Mouse (Mus musculus) spleen, adult 2 months (tissue): ENCODE results near the gene Tmem242. TPM values are rescaled to one million over a fixed set of nuclear protein-coding genes. Genes with fewer than 3 reads are reported as not detected.

Experiments used
- DNase-seq, 2 experiments: peaks; one replicate each; pipeline versions ENCODE4 v3.0.0 to v3.0.0-alpha.2; 2012 to 2021; ENCODE audit warnings: low spot score in 2 of 2, low read depth in 1 of 2
- H3K27ac ChIP-seq: fragments of 200-500 bp; 2 replicates; pipeline ENCODE4 v1.5.1; 2012; ENCODE audit warnings: low read length, inconsistent platforms; ENCODE audit not compliant: insufficient read depth
- H3K27me3 ChIP-seq: fragments of 200-500 bp; 2 replicates; pipeline ENCODE4 v1.6.1; 2012; ENCODE audit warnings: mild to moderate bottlenecking, moderate library complexity, low read length, inconsistent platforms; ENCODE audit not compliant: control insufficient read depth, insufficient read depth
- H3K36me3 ChIP-seq: fragments of 200-500 bp; 2 replicates; pipeline ENCODE4 v1.6.1; 2012; ENCODE audit warnings: mild to moderate bottlenecking, low read length, inconsistent platforms; ENCODE audit not compliant: control insufficient read depth, insufficient read depth
- H3K4me1 ChIP-seq: fragments of 200-500 bp; 2 replicates; pipeline ENCODE4 v1.6.1; 2011; ENCODE audit warnings: inconsistent platforms; ENCODE audit not compliant: control insufficient read depth, insufficient read depth, insufficient read length
- H3K4me3 ChIP-seq: fragments of 200-500 bp; 2 replicates; pipeline ENCODE4 v1.5.1; 2011; ENCODE audit warnings: mild to moderate bottlenecking, inconsistent platforms; ENCODE audit not compliant: insufficient read depth, insufficient read length; ENCODE audit errors: extremely low read depth
- CTCF ChIP-seq: fragments of 200-500 bp; IDR thresholded peaks from 2 replicates; pipeline ENCODE4 v1.5.1; 2011; ENCODE audit warnings: mild to moderate bottlenecking, inconsistent platforms; ENCODE audit not compliant: insufficient read depth, insufficient read length, insufficient replicate concordance; ENCODE audit errors: extremely low read depth
- POLR2A ChIP-seq: fragments of 200-500 bp; IDR thresholded peaks from 2 replicates; pipeline ENCODE4 v1.6.1; 2011; ENCODE audit warnings: low read depth, low read length, inconsistent platforms
- WGBS: fragments of 180-500 bp; shearing (Covaris S2); methylation state at CpG from one replicate; pipeline ENCODE4 v1.1.7; 2018; 5-methylcytosine and 5-hydroxymethylcytosine counted together
- polyA plus RNA-seq: library from polyadenylated mRNA; depleted of rRNA; stranded (reverse); fragments of >200 nt; gene quantifications from 2 replicates; pipeline ENCODE4 v1.2.3, GENCODE M21; 2012

Gene Tmem242
- polyA plus RNA-seq, 1 experiment = 3.2 TPM

DNA sequence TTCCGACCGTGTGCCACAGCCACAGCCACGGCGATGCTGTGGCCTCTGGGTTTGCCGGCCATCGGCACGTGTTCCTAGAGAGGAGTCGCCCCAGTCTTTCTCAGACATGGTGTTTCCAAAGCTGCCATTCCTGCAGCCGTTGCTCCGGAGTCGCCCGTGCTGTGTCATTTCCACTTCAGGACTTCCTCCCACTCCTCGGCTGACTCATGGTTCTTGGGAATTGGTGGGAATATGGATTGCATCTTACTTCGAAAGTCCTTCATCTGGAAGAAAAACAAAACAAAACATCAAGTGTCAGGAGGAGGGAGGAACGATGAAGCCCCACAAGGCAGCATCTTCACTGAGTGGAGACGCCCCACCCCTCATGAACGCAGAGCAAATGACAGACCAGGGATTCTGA, 28.9 kb downstream of the Tmem242 start:
- 94% methylated on average over 17 of the region's 17 CpGs for WGBS
- Histone ChIP-seq H3K36me3 (peaks cover 3% of the 10 kb centered on the region), H3K4me3 (no peak overlapping the region)

DNA sequence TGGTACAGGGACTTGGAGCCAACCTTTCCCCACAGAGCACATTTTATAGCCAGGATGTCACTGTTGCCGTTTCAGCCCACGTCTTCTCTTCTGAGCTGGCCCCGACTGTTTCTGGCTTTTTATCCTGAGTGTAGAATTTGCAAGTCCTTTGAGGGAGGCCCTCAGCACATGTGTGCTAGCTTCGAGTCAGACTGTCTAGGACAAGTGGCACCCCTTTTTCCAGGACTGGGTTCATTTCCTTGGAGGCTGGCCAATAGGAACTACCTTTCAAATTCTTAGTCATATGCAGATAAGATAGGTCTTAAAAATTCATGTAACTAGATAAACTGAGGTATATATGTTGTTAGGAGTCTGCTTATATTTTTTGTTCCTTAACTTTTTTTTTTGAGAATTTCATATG, 29.7 kb downstream of the Tmem242 start:
- Histone ChIP-seq H3K4me1 (no peaks in the 10 kb centered on the region), H3K27ac (no peak overlapping the region), H3K4me3 (no peak overlapping the region), H3K36me3 (peaks cover 3% of the 10 kb centered on the region), H3K27me3 (no peaks in the 10 kb centered on the region)
- WGBS = 84% methylated on average over 4 of the region's 4 CpGs
- TF ChIP-seq POLR2A (no peak), CTCF (no peak)
- no peak for DNase-seq

More for the DNA sequence above, 28.9 kb downstream of the Tmem242 start:
- Histone ChIP-seq H3K27me3 (no peaks in the 10 kb centered on the region), H3K4me1 (no peaks in the 10 kb centered on the region), H3K27ac (no peak overlapping the region)
- TF ChIP-seq POLR2A = no peak
- TF ChIP-seq CTCF = no peak
- DNase-seq = no peak

DNA sequence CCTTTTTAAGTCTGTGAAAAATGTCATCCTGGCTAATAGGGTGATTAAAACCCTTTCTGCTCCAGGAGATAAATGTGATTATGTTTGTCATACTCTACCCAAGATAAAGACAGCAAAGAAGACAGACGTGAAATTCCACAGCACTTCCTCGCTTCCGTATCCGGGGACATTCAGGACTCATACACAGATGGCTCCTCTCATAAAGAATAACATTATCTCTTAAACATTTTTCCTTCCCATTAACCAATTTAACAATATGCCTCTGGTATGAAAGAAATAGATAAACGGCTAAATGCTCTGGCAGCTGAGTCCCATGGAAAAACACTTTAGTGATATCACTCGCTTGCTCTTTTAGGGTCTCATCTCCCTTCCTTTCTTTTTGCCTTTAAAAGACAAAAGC, 33.0 kb downstream of the Tmem242 start:
- H3K27ac ChIP-seq = no peak overlapping the region
- peaks cover 3% of the 10 kb centered on the region for H3K36me3 ChIP-seq
- no peaks in the 10 kb centered on the region for H3K27me3 ChIP-seq
- H3K4me3 ChIP-seq = no peak overlapping the region
- TF ChIP-seq CTCF = no peak
- TF ChIP-seq POLR2A = no peak
- WGBS = 61% methylated on average over 6 of the region's 6 CpGs
- DNase-seq = no peak
- H3K4me1 ChIP-seq = peaks cover 2% of the 10 kb centered on the region; the same call in 1 of the 2 replicates

DNA sequence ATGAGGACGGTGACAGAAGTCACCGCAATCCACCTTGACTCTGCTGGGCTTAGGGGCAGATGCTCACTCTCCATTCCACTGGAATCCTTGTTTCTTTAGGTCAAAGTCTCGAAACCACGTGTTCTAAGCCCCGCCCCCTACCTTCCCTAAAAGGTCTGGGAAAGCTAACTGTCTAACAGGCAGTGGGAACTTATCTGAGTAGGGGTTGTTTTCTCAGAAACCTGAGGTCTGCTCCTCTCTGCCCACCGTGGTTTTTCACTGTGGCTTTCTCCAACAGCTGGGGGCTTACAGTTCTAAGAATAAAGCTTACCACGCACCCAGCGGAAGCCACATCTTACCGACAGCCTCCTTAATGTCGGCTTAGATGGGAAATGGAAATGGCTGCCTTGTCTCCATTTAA, 33.5 kb downstream of the Tmem242 start:
- H3K4me1 ChIP-seq = peaks cover 2% of the 10 kb centered on the region; the same call in 1 of the 2 replicates
- 15% methylated on average over 10 of the region's 10 CpGs for WGBS
- H3K27me3 ChIP-seq = no peaks in the 10 kb centered on the region
- no peak overlapping the region for H3K27ac ChIP-seq
- H3K36me3 ChIP-seq = peaks cover 3% of the 10 kb centered on the region
- TF ChIP-seq CTCF = no peak
- no peak for TF ChIP-seq POLR2A
- H3K4me3 ChIP-seq = no peak overlapping the region
- DNase-seq = no peak

DNA sequence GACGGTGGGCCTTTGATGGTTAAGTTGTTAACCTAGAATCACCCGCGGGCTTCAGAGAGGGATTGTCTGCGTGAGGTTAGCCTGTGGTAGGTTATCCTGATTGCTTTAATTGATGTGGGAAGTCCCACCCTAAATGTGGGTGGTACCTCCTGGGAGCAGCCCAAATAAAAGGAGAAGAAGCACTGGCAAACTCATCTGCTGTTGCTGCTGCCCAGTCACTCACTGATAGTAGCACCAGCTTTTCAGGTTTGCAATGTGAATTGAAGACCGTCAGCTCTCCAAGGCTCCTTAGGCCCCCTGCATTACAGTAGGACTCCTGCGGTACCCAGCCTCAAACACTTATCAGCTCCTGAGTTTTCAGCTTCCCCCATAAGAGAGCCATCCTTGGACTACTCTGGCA, 36.2 kb downstream of the Tmem242 start:
- 68% methylated on average over 6 of the region's 6 CpGs for WGBS
- H3K27me3 ChIP-seq = no peaks in the 10 kb centered on the region
- H3K27ac ChIP-seq = no peak overlapping the region
- no peaks in the 10 kb centered on the region for H3K36me3 ChIP-seq
- H3K4me3 ChIP-seq = no peak overlapping the region
- TF ChIP-seq CTCF = no peak
- H3K4me1 ChIP-seq = peaks cover 2% of the 10 kb centered on the region; the same call in 1 of the 2 replicates
- DNase-seq = no peak

DNA sequence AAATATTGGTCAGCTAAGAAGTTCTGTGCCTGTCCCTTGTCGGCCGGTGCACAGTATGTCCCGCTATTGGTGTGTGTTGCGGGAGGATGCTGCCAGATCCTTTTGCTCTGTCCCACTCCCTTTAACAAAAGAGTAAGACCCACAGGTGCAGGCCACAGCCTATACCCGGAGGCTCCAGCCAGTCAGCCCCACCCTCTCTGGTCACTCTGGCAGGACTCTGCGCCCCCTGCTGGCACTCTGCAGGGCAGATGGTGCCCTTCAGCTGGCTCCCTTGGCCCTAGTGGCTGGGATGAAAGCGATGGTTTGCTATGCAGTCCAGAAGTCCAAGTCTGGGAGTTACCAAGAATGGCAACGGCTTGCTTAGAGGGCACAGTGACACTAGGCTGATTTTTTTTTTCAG, 37.4 kb downstream of the Tmem242 start:
- Histone ChIP-seq H3K27ac (no peak overlapping the region), H3K36me3 (no peaks in the 10 kb centered on the region), H3K4me1 (peaks cover 2% of the 10 kb centered on the region; the same call in 1 of the 2 replicates), H3K27me3 (no peaks in the 10 kb centered on the region), H3K4me3 (no peak overlapping the region)
- DNase-seq = peak; percentile 26 to 62
- 42% methylated on average over 8 of the region's 8 CpGs for WGBS
- TF ChIP-seq POLR2A (no peak), CTCF (peak; percentile 87)

DNA sequence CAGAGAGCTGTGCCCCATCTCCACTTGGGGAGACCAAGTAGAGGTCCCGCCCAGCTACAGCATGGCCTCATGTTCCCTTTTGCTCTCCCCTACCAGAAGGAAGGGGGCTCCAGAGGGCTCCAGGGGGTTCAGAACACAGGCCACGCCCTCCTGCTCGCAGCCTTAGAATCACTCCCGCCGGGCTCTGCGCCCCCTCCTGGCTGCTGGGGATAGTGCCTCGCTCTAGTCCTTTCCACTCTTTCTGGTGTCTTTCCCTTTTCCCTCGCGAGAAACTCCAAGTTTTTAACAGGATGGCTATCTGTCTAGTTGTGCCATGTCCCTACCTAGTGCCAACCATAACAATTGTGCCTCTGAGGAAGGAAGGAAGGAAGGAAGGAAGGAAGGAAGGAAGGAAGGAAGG, 38.0 kb downstream of the Tmem242 start:
- H3K27ac ChIP-seq = no peak overlapping the region
- H3K27me3 ChIP-seq = no peaks in the 10 kb centered on the region
- DNase-seq = peak; percentile 27 to 42
- peaks cover 3% of the 10 kb centered on the region; the same call in 1 of the 2 replicates for H3K4me1 ChIP-seq
- no peak overlapping the region for H3K4me3 ChIP-seq
- no peaks in the 10 kb centered on the region for H3K36me3 ChIP-seq
- no peak for TF ChIP-seq POLR2A
- TF ChIP-seq CTCF = peak; percentile 85
- 8% methylated on average over 9 of the region's 9 CpGs for WGBS
